Mouse (Mus musculus) c-Kit-negative CD71-positive TER-119-positive erythroid progenitor cells, embryonic 14.5 days (primary cell): Measurements from ENCODE around the gene Chac1.
A peak's percentile ranks its signal among the peaks of the same experiment; 100 is the strongest.

Source experiments
- DNase-seq: peaks from one replicate; pipeline ENCODE4 v3.0.0-alpha.2; 2013; ENCODE audit warnings: low read depth, low spot score

Gene Chac1

DNA sequence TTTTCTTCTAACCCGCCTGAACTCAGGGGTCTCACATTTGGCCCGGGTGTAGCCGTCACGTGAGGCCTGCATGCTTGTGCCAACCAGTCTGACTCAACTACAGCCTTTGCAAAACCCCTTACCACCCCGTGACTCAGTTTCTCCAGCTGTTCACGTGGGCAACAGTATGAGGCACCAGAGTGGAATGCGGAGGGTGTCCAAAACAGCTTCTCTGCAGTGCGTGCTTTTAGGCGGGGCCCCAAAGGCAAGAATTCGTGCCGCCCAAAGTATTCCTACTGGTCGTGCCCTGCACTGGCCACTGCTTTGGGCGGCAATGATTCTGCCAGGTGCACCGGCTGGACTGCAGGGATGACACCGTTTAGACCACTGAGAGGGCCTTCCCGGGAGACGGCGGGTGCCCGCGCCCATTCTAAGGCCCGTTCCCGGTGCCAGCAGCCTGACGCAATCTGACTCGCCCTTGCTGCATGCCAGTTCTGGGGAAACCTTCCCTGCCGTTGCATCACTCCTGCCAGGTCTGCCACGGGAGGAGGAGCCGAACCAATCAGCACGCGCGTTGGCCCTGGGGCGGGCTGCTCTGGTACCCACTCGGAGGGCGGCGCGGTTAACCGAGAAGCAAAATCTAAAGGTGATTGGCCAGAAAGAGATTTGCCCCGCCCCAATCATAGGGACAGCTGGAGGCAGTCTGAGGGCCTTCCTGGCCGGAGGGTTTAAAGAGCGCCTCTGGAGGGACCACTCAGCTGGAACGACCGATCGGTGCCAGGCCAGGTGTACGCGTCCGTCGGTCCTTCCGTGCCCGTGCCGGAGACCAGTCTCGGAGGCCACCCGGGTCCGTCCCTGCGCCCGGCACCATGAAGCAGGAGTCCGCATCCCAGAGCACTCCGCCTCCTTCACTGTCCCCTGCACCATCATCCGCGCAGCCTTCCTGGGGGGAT lies at the start of gene Chac1:
Chac1 (plus strand) TSS at position 675 of the 932 bp plus-strand sequence.
- peak; percentile 75 for DNase-seq

DNA sequence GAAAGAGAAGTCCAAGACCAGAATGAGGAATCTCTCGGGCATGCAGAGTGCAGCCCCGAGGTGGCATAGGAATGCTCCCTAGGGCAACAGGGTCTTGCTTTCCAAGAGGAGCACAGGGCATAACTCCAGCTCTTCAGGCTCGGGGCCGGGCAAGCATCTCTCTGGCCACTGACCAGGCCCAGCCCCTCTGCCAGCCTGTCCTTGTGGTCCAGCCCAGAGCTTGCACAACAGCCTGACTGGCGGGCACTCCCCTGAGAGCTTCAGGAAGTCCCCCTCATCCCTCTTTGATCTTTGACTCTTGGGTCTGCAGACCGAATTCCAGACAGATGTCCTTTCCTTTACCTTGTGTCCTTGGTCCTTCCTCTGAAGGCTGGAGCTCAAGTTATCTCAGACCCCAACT lies 48.2 kb upstream of the Chac1 start:
- no peak for DNase-seq

GRCm38 (mm10) chr2:119304391-119304790 lies 46.6 kb upstream of the Chac1 start:
- DNase-seq: no peak

GRCm38 (mm10) chr2:119304798-119305208 lies 46.2 kb upstream of the Chac1 start:
- no peak for DNase-seq

DNA sequence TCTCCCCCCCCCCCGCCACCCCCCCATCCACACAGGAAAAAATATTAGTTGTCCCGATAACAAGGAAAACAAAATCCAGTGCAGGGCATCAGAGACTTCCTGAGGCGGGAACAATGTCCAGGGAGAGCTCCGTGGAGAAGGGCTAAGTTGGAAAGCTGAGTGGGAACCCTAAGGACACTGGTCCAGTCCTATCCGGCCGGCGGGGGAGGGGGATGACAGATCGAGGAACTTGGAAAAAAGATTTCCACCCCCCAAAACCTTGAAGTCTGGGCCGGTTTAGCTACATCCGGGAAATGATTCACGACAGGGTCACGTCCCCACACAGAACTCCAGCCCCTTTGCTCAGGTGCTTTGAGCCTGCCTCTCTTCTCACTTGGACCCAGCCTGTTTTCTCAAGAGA lies 39.5 kb upstream of the Chac1 start:
- no peak for DNase-seq

- DNase-seq: no peak
These were observed 38.6 kb upstream of the Chac1 start for GRCm38 (mm10) chr2:119312380-119312958.

- DNase-seq: no peak
These were observed 37.1 kb upstream of the Chac1 start for GRCm38 (mm10) chr2:119313780-119314479.

- DNase-seq: no peak
These were observed 36.2 kb upstream of the Chac1 start for GRCm38 (mm10) chr2:119314742-119315310.

DNA sequence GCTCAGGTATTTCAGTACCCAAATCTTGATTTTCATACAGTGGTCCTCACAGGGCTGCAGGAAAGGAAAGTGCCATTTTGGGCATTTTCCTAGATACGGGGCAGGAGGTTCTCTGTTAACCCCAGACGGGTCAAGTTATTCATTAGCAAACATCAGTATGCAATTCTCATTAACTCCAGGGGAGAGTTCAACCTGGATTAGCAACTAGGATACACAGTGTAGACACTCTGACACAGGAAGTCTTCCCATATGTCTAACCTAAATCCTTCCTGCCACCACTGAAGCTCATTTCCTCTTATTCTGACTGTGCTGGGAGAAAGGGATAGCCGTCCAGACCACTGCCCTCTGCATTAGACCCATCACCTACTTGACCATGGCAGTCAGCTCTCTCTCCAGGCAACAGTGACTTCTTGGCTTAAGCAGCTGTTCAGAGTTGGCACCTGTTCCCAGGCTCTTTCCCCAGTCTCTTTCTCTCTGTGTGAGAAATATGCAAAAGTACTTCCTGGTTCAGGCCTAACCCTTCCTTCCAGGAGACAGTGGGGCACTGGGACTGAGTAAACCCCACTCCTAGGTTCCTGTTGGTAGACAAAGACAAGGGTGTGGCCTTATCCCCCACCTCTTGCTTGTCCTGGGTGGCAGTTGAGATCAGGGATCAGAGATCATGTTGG lies 32.9 kb upstream of the Chac1 start:
- DNase-seq: no peak

DNA sequence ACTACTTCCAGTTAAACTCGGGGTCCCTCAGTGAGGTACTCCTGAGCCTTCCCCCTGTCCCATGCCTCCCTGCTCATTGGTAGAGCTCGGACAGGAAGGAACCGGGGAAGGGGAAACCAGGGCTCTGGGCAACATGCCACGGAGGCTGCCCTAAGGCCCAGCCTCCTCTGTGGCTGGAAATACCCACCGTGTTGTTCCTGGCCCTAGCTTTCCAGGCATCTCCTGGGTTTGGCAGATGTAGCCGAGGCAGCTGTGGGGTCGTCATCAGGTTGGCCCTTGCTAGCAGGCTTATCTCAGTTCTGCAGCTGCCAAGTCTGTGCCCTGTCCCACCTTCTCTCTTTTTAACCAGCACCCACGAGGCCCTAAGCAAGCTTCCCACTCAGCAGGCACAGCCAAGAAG lies 30.5 kb upstream of the Chac1 start:
- DNase-seq: no peak

DNA sequence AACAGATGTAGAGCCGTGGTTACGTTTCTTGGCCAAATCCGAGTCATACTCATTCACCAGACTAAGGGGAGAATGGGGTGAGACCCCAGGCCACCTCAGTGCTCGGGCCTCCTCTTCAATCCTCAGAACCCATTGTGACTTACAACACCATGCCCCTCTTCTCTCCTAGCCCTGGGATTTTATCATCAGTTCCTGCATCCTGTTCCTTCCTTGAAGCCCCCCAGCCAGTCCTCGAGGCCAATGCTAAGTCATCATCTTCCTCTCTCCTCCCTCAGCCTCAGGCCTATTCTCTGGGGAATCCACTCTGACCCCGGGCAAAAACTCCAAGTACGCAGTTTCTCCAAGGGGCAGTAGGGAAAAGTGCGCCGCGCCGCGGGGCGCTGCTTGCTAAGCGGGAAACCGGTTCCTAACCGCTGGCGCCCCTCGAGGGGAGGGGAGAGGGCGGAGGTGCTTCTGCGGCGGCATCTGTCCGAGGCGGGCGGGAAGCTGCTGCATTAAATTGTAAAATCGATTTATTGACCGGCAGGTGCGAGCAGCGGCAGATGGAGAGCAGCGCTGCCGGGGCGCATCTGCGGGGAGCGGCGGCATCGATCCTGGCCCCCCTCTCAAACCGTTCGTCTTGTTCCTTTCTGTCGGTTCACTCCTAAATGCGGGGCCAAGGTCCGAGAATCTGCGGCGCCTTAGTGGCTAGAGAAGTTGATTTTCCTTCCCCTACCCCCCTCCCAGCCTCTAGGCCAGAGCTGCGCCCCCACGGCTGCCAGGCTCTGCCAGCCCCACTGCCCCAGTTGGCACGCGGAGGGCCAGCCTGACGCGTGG lies 29.1 kb upstream of the Chac1 start:
- DNase-seq: no peak

- DNase-seq: no peak
These were observed 28.3 kb upstream of the Chac1 start for GRCm38 (mm10) chr2:119322587-119323300.

- DNase-seq: no peak
These were observed 27.0 kb upstream of the Chac1 start for GRCm38 (mm10) chr2:119323866-119324575.

DNA sequence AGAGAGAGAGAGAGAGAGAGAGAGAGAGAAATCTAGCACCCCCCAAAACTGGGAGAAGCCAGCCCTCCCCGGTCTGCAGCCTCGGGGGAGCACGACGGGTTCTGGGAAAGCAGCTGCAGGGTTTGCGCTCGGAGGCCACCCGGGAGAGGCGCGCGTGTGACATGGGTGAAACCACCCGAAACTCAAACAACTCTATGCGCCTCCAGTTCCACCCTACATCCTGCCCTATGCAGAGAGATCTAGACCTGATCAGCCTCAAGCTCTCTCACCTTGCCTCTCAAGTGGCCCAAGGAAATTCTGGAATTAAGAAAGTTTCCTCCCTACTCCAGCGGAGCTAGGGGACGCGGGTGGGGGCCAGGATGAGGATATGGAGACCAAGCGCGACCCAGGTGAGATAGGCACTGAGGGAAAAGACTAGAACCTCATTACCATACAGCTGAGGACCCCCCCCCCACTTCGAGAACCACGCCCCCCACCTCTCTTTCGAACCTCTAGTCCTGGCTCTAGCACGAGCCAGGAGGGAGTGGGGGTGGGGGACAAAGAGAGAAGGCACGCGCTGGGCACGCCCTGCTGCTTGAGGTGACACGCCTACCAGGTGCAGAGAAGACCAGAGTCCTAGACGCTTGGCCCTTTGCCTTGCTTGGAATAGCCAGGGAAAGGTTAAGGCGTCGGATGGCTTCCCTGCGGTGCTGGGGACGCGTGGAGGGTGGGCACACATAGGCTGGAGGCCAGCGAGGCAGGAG lies 26.3 kb upstream of the Chac1 start:
- DNase-seq: no peak

- no peak for DNase-seq
These were observed 25.4 kb upstream of the Chac1 start, which contains the start of gene Dll4 for GRCm38 (mm10) chr2:119325568-119326143. Gene Dll4 (plus strand): TSS chr2:119325784.

GRCm38 (mm10) chr2:119326161-119327101 lies 24.6 kb upstream of the Chac1 start:
- DNase-seq: no peak

- no peak for DNase-seq
These were observed 23.9 kb upstream of the Chac1 start for GRCm38 (mm10) chr2:119327102-119327480.
